Mouse (Mus musculus) kidney, embryonic 16.5 days (tissue): ENCODE measurements around the gene Psg17. TPM values are rescaled to one million over a fixed set of nuclear protein-coding genes. Genes with fewer than 3 reads are reported as not detected.
"Not testable (repeated sequence)": the region's sequence is repeated elsewhere in the genome, so short reads cannot be mapped to it uniquely, and the experiment has no call there.

ENCODE experiments used
- ATAC-seq: fragments of 200-750 bp; cut with Nextera tagmentation; 2 replicates; pipeline ENCODE4 v1.8.0; 2017; ENCODE audit warnings: moderate TSS enrichment; ENCODE audit not compliant: low FRiP score, low TSS enrichment
- H3K27ac ChIP-seq: fragments of 300-500 bp; sonication (generic); 2 replicates; pipeline ENCODE4 v1.5.1; 2014; ENCODE audit warnings: low read length
- H3K27me3 ChIP-seq: fragments of 300-500 bp; sonication (generic); 2 replicates; pipeline ENCODE4 v1.6.1; 2014; ENCODE audit warnings: low read length, control low read depth, mixed read lengths; ENCODE audit not compliant: insufficient read depth
- H3K36me3 ChIP-seq: fragments of 300-500 bp; sonication (generic); 2 replicates; pipeline ENCODE4 v1.6.1; 2014; ENCODE audit warnings: low read length, control low read depth, mixed read lengths; ENCODE audit not compliant: insufficient read depth
- H3K4me1 ChIP-seq: fragments of 300-500 bp; sonication (generic); 2 replicates; pipeline ENCODE4 v1.6.1; 2014; ENCODE audit warnings: low read length, control low read depth, mixed read lengths; ENCODE audit not compliant: insufficient read depth
- H3K4me2 ChIP-seq: fragments of 300-500 bp; sonication (generic); replicated peaks from 2 replicates; pipeline ENCODE4 v1.6.1; 2014; ENCODE audit warnings: low read depth, low read length
- H3K4me3 ChIP-seq: fragments of 300-500 bp; sonication (generic); 2 replicates; pipeline ENCODE4 v1.5.1; 2014; ENCODE audit warnings: mild to moderate bottlenecking, low read length
- H3K9ac ChIP-seq: fragments of 300-500 bp; sonication (generic); replicated peaks from 2 replicates; pipeline ENCODE4 v1.6.1; 2014; ENCODE audit warnings: low read length
- H3K9me3 ChIP-seq: fragments of 300-500 bp; sonication (generic); 2 replicates; pipeline ENCODE4 v1.6.1; 2016; ENCODE audit warnings: low read length, control low read depth
- WGBS: fragments of 180-500 bp; shearing (Covaris S2); extraction: QIAGEN DNeasy Blood & Tissue Kit; methylation state at CpG from one replicate; pipeline ENCODE4 v1.1.7; 2014; 5-methylcytosine and 5-hydroxymethylcytosine counted together
- polyA plus RNA-seq: library from polyadenylated mRNA; unstranded; fragments of >200 nt; fragmentation: Nextera tagmentation; extraction: Ambion mirVana; gene quantifications from 2 replicates; pipeline ENCODE4 v1.2.1, GENCODE M21; 2015

Gene Psg17
- polyA plus RNA-seq, 1 experiment from 2014 or later = not detected

GRCm38 (mm10) chr7:18832298-18832697 is 10.9 kb upstream of the Psg17 start:
- no peaks in the 10 kb centered on the region for H3K4me1 ChIP-seq
- 39% methylated on average over 13 of the region's 13 CpGs for WGBS

DNA sequence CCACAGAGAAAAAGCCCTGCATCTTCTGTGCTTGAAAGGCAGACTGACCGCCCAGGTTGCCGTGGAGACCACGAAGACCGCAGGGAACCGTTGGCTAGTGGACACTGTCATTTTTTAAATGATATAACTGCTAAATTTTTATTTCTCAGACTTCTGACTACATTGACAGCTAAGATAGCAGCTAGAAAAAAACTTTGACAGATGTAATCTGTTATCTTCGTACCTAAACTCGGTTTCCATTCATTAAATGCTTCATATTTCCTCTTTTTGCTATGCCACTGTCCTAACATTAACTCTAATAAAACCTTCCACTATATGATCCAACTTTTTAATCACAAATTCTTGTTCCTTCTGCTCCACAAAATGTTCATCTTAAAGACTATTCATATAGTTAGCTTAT is 8.1 kb upstream of the Psg17 start:
- no peak overlapping the region for H3K27ac ChIP-seq
- ATAC-seq = no peak

More at GRCm38 (mm10) chr7:18832298-18832697, 10.9 kb upstream of the Psg17 start:
- H3K9ac ChIP-seq = no peak overlapping the region
- H3K4me3 ChIP-seq = no peak overlapping the region
- H3K9me3 ChIP-seq = no peaks in the 10 kb centered on the region
- no peak overlapping the region for H3K4me2 ChIP-seq
- no peaks in the 10 kb centered on the region for H3K36me3 ChIP-seq
- ATAC-seq = no peak
- no peaks in the 10 kb centered on the region for H3K27me3 ChIP-seq
- H3K27ac ChIP-seq = no peak overlapping the region

DNA sequence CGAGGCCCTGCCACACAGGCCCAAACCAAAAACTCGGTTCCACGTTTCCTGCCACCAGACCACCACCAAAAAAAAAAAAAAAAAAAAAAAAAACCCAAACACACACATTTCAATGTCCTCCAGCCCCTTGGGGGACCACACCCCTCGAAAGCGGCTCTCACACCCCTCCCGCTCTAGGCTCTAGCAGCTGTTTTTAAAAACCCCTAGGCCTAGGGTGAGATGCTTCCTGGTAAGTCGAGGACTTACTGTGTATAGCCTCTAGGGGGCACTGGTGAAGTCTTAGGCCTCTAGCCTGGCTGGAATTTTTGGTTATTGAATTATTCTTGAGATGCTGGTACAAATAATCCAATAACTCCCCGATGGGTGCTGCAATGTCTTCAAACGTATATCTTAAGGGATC is 7.2 kb upstream of the Psg17 start:
- 68% methylated on average over 9 of the region's 9 CpGs for WGBS
- H3K27ac ChIP-seq = no peak overlapping the region
- H3K4me1 ChIP-seq = no peaks in the 10 kb centered on the region
- H3K4me2 ChIP-seq = no peak overlapping the region
- no peak overlapping the region for H3K9ac ChIP-seq
- H3K27me3 ChIP-seq = no peaks in the 10 kb centered on the region
- no peaks in the 10 kb centered on the region for H3K36me3 ChIP-seq
- no peaks in the 10 kb centered on the region for H3K9me3 ChIP-seq
- no peak for ATAC-seq
- no peak overlapping the region for H3K4me3 ChIP-seq

More for the DNA sequence above, 8.1 kb upstream of the Psg17 start:
- Histone ChIP-seq H3K4me1 (no peaks in the 10 kb centered on the region), H3K27me3 (no peaks in the 10 kb centered on the region), H3K4me3 (no peak overlapping the region), H3K36me3 (no peaks in the 10 kb centered on the region), H3K9me3 (no peaks in the 10 kb centered on the region), H3K4me2 (no peak overlapping the region), H3K9ac (no peak overlapping the region)
- 87% methylated on average over 7 of the region's 7 CpGs for WGBS

DNA sequence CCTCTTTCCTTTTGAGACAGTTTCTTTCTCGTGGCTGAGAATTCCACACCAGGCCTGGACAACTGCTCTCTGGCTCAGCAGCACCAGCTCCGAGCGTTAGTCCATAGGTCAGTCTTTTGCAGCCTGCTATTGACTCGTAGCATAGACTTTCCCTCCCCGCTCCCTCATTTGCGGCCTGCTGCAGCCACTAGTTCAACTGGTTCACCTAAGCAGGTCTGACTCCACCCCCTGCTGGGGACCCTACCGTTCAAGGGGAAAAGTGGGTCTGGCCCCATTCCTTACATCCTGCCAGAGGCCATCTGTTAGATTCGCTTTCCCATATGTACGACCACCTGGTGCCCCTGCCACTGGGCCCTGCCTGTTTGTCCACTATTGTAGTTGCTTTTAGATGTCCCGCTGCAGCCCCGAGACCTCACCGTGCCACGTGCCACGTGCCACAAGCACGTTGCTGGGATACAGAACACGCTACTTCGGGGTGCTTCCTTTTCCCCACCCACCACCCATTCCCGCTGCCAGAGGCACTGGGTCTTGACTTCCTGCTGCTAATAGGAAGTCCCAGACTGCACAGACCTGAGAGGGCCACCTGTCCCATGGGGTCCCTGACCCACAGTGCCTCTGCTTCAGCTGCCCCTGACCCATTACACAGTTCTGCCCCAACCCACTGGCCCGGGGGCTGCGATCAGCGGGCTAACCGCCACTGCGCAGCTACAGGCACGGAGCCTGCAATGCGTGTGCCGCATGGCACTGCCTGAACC is 6.6 kb upstream of the Psg17 start:
- WGBS = 68% methylated on average over 26 of the region's 26 CpGs
- H3K9me3 ChIP-seq = no peaks in the 10 kb centered on the region
- H3K27me3 ChIP-seq = no peaks in the 10 kb centered on the region
- ATAC-seq = no peak
- no peak overlapping the region for H3K4me2 ChIP-seq
- no peak overlapping the region for H3K4me3 ChIP-seq
- H3K36me3 ChIP-seq = no peaks in the 10 kb centered on the region
- no peak overlapping the region for H3K27ac ChIP-seq
- H3K4me1 ChIP-seq = no peaks in the 10 kb centered on the region
- H3K9ac ChIP-seq = no peak overlapping the region

DNA sequence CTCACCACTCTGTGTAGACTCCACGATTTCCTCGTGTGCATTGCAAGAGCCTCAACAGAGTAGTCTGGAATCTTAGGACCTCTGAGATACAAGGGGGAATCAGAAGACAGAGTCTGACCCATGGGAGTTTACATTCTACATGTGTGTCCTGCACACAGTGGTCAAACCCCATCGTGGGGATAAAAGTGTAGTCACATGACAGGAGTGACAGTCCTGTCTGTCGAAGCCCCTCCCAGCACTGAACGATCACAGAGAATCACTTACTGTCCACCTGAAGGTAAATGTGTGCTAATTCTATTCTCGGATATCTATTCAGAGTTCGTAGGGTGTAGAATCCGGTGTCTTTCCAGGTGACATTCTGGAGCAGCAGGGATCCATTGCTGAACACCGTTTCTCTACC is 3.1 kb downstream of the Psg17 start:
- Histone ChIP-seq H3K9ac (no peak overlapping the region), H3K4me1 (no peaks in the 10 kb centered on the region), H3K4me2 (no peak overlapping the region), H3K27ac (no peak overlapping the region), H3K27me3 (no peaks in the 10 kb centered on the region), H3K4me3 (no peak overlapping the region), H3K36me3 (no peaks in the 10 kb centered on the region), H3K9me3 (no peaks in the 10 kb centered on the region)
- ATAC-seq = no peak
- WGBS = 82% methylated on average over 9 of the region's 9 CpGs

DNA sequence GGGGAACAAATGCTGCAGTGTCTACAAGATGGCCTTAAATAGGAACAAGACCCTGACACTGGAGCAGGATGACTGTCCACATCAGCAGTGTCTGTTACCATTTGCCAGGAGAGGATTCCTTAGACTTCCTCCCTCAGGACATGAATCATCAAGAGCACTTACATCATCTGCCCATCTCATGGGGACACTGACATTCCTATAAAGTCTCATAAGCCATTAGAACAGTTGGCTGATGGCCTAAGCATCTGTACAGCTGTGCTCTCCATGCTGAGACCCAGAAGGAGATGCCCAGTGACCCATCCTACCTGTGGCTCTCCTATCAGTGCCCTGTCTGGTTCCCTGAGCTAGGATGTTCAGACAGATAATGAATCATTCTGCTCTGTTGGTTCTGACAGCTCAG is 17.9 kb downstream of the Psg17 start:
- H3K9me3 ChIP-seq = no peaks in the 10 kb centered on the region
- no peak overlapping the region for H3K4me2 ChIP-seq
- no peaks in the 10 kb centered on the region for H3K36me3 ChIP-seq
- H3K27ac ChIP-seq = no peak overlapping the region
- ATAC-seq = no peak
- no peaks in the 10 kb centered on the region for H3K27me3 ChIP-seq
- H3K9ac ChIP-seq = no peak overlapping the region
- no peak overlapping the region for H3K4me3 ChIP-seq
- no peaks in the 10 kb centered on the region for H3K4me1 ChIP-seq

- H3K9me3 ChIP-seq = no peaks in the 10 kb centered on the region
- H3K27ac ChIP-seq = no peak overlapping the region
- H3K4me1 ChIP-seq = no peaks in the 10 kb centered on the region
- H3K27me3 ChIP-seq = no peaks in the 10 kb centered on the region
- no peak overlapping the region for H3K4me3 ChIP-seq
- no peak for ATAC-seq
- no peak overlapping the region for H3K4me2 ChIP-seq
- no peak overlapping the region for H3K9ac ChIP-seq
- no peaks in the 10 kb centered on the region for H3K36me3 ChIP-seq
- 47% methylated on average over 3 of the region's 3 CpGs for WGBS
Observed at GRCm38 (mm10) chr7:18799129-18799528, 22.3 kb downstream of the Psg17 start.

DNA sequence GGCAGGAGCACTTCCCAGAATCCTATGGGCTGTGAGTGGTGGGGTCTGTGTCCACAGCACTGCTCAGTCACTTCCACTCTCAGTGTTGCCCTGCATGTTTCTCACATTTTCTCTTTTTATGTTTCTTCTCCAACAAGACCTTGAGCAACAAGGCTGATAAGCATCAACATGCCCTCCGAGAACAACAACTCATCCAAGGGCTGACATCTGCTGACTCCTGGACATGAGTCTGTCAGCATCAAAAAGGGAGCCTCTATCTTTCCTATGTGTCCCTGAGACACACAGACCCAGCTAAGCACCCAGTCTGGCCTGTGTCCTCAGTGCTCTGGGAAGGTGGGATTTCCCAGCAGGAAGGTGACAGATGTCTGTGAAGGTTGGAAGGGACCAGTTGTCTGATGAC is 23.0 kb downstream of the Psg17 start, which contains the start of gene Psg19:
Gene Psg19, minus strand, starts transcription at position 101 of the 400 bp plus-strand sequence.
- no peak within 1 kb of the TSS for H3K4me2 ChIP-seq

GRCm38 (mm10) chr7:18790671-18791070 is 30.7 kb downstream of the Psg17 start:
- not testable (repeated sequence) for H3K36me3 ChIP-seq, H3K4me3 ChIP-seq, H3K9me3 ChIP-seq, H3K27ac ChIP-seq, H3K9ac ChIP-seq, H3K27me3 ChIP-seq, H3K4me2 ChIP-seq, H3K4me1 ChIP-seq, ATAC-seq

More for the DNA sequence above, 23.0 kb downstream of the Psg17 start, which contains the start of gene Psg19:
- H3K36me3 ChIP-seq = no peaks in the 10 kb centered on the region
- no peak within 1 kb of the TSS for H3K9ac ChIP-seq
- H3K4me3 ChIP-seq = no peak within 1 kb of the TSS
- H3K27me3 ChIP-seq = no peaks in the 10 kb centered on the region
- no peaks in the 10 kb centered on the region for H3K9me3 ChIP-seq
- WGBS = 75% methylated on average over 1 of the region's 1 CpGs
- ATAC-seq = no peak
- no peak within 1 kb of the TSS for H3K27ac ChIP-seq
- no peaks in the 10 kb centered on the region for H3K4me1 ChIP-seq

- not testable (repeated sequence) for H3K4me1 ChIP-seq, H3K27me3 ChIP-seq, ATAC-seq, H3K36me3 ChIP-seq, H3K4me2 ChIP-seq, H3K4me3 ChIP-seq, H3K9ac ChIP-seq, H3K9me3 ChIP-seq, H3K27ac ChIP-seq
- 50% methylated on average over 2 of the region's 2 CpGs for WGBS
Observed at GRCm38 (mm10) chr7:18781301-18781700, 40.1 kb downstream of the Psg17 start.
